Mouse (Mus musculus): Measurements from ENCODE around the gene Tspan5.

DNA sequence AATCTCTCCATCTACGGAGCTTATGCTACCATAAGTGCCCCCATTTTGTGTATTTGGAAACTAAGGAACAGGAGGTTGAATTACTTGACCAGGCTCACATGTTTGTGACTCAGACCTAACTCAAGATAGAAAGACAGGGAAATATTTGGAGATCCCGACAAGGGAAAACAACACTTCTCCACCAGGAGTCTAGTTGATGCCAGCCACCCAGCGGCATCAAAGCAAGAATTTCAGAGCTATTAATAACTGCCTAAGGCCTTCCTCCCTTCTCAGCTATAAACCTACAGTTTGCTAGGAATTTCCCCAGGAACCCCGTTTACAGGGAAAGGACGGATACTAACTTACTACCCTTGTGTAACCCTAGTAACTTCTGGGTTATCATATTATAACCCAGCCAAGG, 113.4 kb downstream of the Tspan5 start:
- TF ChIP-seq POLR2A (IDR thresholded peaks at IDR 0.05; ENCODE audit: low read depth, low read length) (no peak), CTCF (IDR thresholded peaks at IDR 0.05; ENCODE audit: extremely low read depth, insufficient read length, insufficient replicate concordance, low read depth, low read length) (no peak)
